Mouse (Mus musculus) CH12.LX (cell line): ENCODE data around the gene Kif13a. TPM values are rescaled to one million over a fixed set of nuclear protein-coding genes. Genes with fewer than 3 reads are reported as not detected.

ENCODE experiments used
- DNase-seq: peaks from one replicate; pipeline ENCODE4 v3.0.0-alpha.2; 2013; ENCODE audit errors: extremely low read depth
- H3K27ac ChIP-seq: 2 replicates; pipeline ENCODE4 v1.5.1; 2012; ENCODE audit warnings: low read depth, mild to moderate bottlenecking, control low read depth, moderate library complexity; ENCODE audit not compliant: insufficient read depth
- H3K27me3 ChIP-seq: replicated peaks from 2 replicates; pipeline ENCODE3; 2012; ENCODE audit warnings: inconsistent platforms
- H3K36me3 ChIP-seq, 2 experiments: replicated peaks in 1 of 2; 2 replicates each; pipeline versions ENCODE3 to v1.6.1; 2012; ENCODE audit warnings: inconsistent platforms in 1 of 2, low read length in 1 of 2, mild to moderate bottlenecking in 1 of 2, mixed read lengths in 1 of 2, moderate library complexity in 1 of 2; ENCODE audit not compliant: control insufficient read depth in 1 of 2, insufficient read depth in 1 of 2
- H3K4me1 ChIP-seq, 2 experiments: 2 replicates each; pipeline ENCODE4 v1.6.1; 2012; ENCODE audit warnings: inconsistent platforms in 1 of 2, moderate library complexity in 1 of 2; ENCODE audit not compliant: insufficient read depth in 2 of 2, control insufficient read depth in 1 of 2
- H3K4me2 ChIP-seq: 2 replicates; pipeline ENCODE4 v1.6.1; 2012; ENCODE audit warnings: low read depth, mild to moderate bottlenecking, control low read depth; ENCODE audit not compliant: poor library complexity, insufficient read depth, severe bottlenecking
- H3K4me3 ChIP-seq, 3 experiments: fragments of 150-350 bp in 1 of 3; sonication (generic) in 1 of 3; replicated peaks in 1 of 3; 2 replicates each; pipeline versions ENCODE3 to v1.5.1; 2011 to 2012; ENCODE audit warnings: low read depth in 2 of 3, low read length in 2 of 3, mild to moderate bottlenecking in 2 of 3, moderate library complexity in 2 of 3, control low read depth in 1 of 3, improper control_type of control experiment in 1 of 3, inconsistent platforms in 1 of 3, mixed read lengths in 1 of 3; ENCODE audit not compliant: poor library complexity in 1 of 3
- H3K79me2 ChIP-seq: replicated peaks from 2 replicates; pipeline ENCODE4 v1.6.1; 2012; ENCODE audit warnings: mild to moderate bottlenecking, moderate library complexity; ENCODE audit not compliant: control insufficient read depth, poor library complexity, insufficient read depth, severe bottlenecking; ENCODE audit errors: extremely low read depth
- H3K9ac ChIP-seq: 2 replicates; pipeline ENCODE4 v1.6.1; 2012; ENCODE audit warnings: low read depth, mild to moderate bottlenecking, control low read depth, moderate library complexity; ENCODE audit not compliant: insufficient read depth
- H3K9me3 ChIP-seq: replicated peaks from 2 replicates; pipeline ENCODE3; 2012; ENCODE audit warnings: low read length, inconsistent platforms, mixed read lengths
- BHLHE40 ChIP-seq: IDR thresholded peaks from 2 replicates; pipeline ENCODE4 v1.6.1; 2011; ENCODE audit warnings: mild to moderate bottlenecking, low read depth, low read length, improper control_type of control experiment
- CHD1 ChIP-seq: IDR thresholded peaks from 2 replicates; pipeline ENCODE4 v1.6.1; 2012; ENCODE audit warnings: low read depth, low read length, improper control_type of control experiment, inconsistent platforms
- CTCF ChIP-seq, 2 experiments: IDR thresholded peaks in 1 of 2; conservative IDR thresholded peaks in 1 of 2; 2 replicates each; pipeline ENCODE4 v1.5.1; 2011 to 2012; ENCODE audit warnings: low read depth in 2 of 2, low read length in 2 of 2, improper control_type of control experiment in 1 of 2, inconsistent platforms in 1 of 2, mild to moderate bottlenecking in 1 of 2, moderate library complexity in 1 of 2
- E2F4 ChIP-seq: IDR thresholded peaks from 2 replicates; pipeline ENCODE4 v1.6.1; 2011; ENCODE audit warnings: low read depth, low read length, improper control_type of control experiment; ENCODE audit not compliant: insufficient replicate concordance
- ELF1 ChIP-seq: IDR thresholded peaks from 2 replicates; pipeline ENCODE4 v1.6.1; 2014; ENCODE audit warnings: low read depth, mild to moderate bottlenecking, inconsistent platforms, low read length, improper control_type of control experiment
- EP300 ChIP-seq: IDR thresholded peaks from 2 replicates; pipeline ENCODE4 v1.6.1; 2011; ENCODE audit warnings: low read length, improper control_type of control experiment
- ETS1 ChIP-seq: conservative IDR thresholded peaks from 2 replicates; pipeline ENCODE4 v1.6.1; 2012; ENCODE audit warnings: low read depth, mild to moderate bottlenecking, inconsistent platforms, low read length, improper control_type of control experiment, moderate library complexity
- GABPA ChIP-seq: IDR thresholded peaks from 2 replicates; pipeline ENCODE4 v1.6.1; 2012; ENCODE audit warnings: low read depth, low read length, improper control_type of control experiment, inconsistent platforms; ENCODE audit not compliant: insufficient replicate concordance
- HCFC1 ChIP-seq: IDR thresholded peaks from 2 replicates; pipeline ENCODE4 v1.6.1; 2012; ENCODE audit warnings: low read depth, mild to moderate bottlenecking, inconsistent platforms, low read length, improper control_type of control experiment
- JUND ChIP-seq: conservative IDR thresholded peaks from 2 replicates; pipeline ENCODE4 v1.6.1; 2011; ENCODE audit warnings: low read depth, low read length, improper control_type of control experiment
- KAT2A ChIP-seq: IDR thresholded peaks from 2 replicates; pipeline ENCODE4 v1.6.1; 2012; ENCODE audit warnings: low read length, improper control_type of control experiment, inconsistent platforms; ENCODE audit not compliant: insufficient replicate concordance
- MAFK ChIP-seq: IDR thresholded peaks from 2 replicates; pipeline ENCODE4 v1.6.1; 2011; ENCODE audit warnings: low read length, improper control_type of control experiment; ENCODE audit not compliant: insufficient replicate concordance
- MAZ ChIP-seq: IDR thresholded peaks from 2 replicates; pipeline ENCODE4 v1.6.1; 2012; ENCODE audit warnings: low read depth, mild to moderate bottlenecking, inconsistent platforms, low read length, improper control_type of control experiment, moderate library complexity
- MXI1 ChIP-seq: IDR thresholded peaks from 2 replicates; pipeline ENCODE4 v1.6.1; 2011; ENCODE audit warnings: mild to moderate bottlenecking, low read depth, low read length, improper control_type of control experiment
- NELFE ChIP-seq: IDR thresholded peaks from 2 replicates; pipeline ENCODE4 v1.6.1; 2011; ENCODE audit warnings: low read depth, low read length, improper control_type of control experiment
- PAX5 ChIP-seq: IDR thresholded peaks from 2 replicates; pipeline ENCODE4 v1.6.1; 2012; ENCODE audit warnings: low read length, inconsistent platforms, mixed read lengths
- RCOR1 ChIP-seq: conservative IDR thresholded peaks from 2 replicates; pipeline ENCODE4 v1.6.1; 2012; ENCODE audit warnings: low read depth, mild to moderate bottlenecking, inconsistent platforms, low read length, improper control_type of control experiment
- TBP ChIP-seq: conservative IDR thresholded peaks from 2 replicates; pipeline ENCODE4 v1.6.1; 2011; ENCODE audit warnings: low read depth, low read length, improper control_type of control experiment
- TCF12 ChIP-seq: IDR thresholded peaks from 2 replicates; pipeline ENCODE4 v1.6.1; 2014; ENCODE audit warnings: low read depth, mild to moderate bottlenecking, inconsistent platforms, low read length, improper control_type of control experiment
- ZKSCAN1 ChIP-seq: IDR thresholded peaks from 2 replicates; pipeline ENCODE4 v1.6.1; 2012; ENCODE audit warnings: low read depth, inconsistent platforms, low read length, improper control_type of control experiment, borderline replicate concordance
- ZMIZ1 ChIP-seq: IDR thresholded peaks from 2 replicates; pipeline ENCODE4 v1.6.1; 2012; ENCODE audit warnings: low read depth, mild to moderate bottlenecking, inconsistent platforms, low read length, improper control_type of control experiment
- dilution Hi-C: fragments of 300-500 bp; cut with MboI; formaldehyde crosslinking; loops from 2 replicates; pipeline ENCODE4 v1.14.3; 2020; ENCODE audit warnings: low sequenced_read_pairs; ENCODE audit not compliant: extremely low pct_unique_long_range_greater_than_20kb, extremely low pct_ligation_motif_present
- in situ Hi-C: fragments of 300-500 bp; cut with MboI; formaldehyde crosslinking; loops from 3 replicates; pipeline ENCODE4 v1.14.3; 2019; ENCODE audit warnings: low sequenced_read_pairs, low pct_ligation_motif_present, low pct_unique_long_range_greater_than_20kb, mixed read lengths
- polyA plus RNA-seq: library from polyadenylated mRNA; unstranded; fragments of >175 nt; gene quantifications from 2 replicates; pipeline ENCODE4 v1.2.1, GENCODE M21; 2012; ENCODE audit warnings: low read depth; ENCODE audit not compliant: insufficient read length
- total RNA-seq, 2 experiments: library from RNA; depleted of rRNA; stranded (reverse); fragments of 300-350 nt in 1 of 2; fragments of >200 nt in 1 of 2; gene quantifications; 2 replicates each; pipeline ENCODE4 v1.2.3; 2012 to 2014

Gene Kif13a
- total and polyA plus RNA-seq, 3 experiments, result not detected

- H3K4me1 ChIP-seq, result no peaks in the 10 kb centered on the region
- dilution Hi-C loops, result no loop called here
- H3K36me3 ChIP-seq, result no peaks in the 10 kb centered on the region
- no peaks in the 10 kb centered on the region for H3K9me3 ChIP-seq
- no peak for DNase-seq
- in situ Hi-C loops, result no loop called here
- H3K27me3 ChIP-seq, result no peaks in the 10 kb centered on the region
- no peak overlapping the region for H3K4me2 ChIP-seq
- no peaks in the 10 kb centered on the region for H3K79me2 ChIP-seq
- no peak overlapping the region for H3K9ac ChIP-seq
- H3K4me3 ChIP-seq, result no peak overlapping the region
- H3K27ac ChIP-seq, result no peak overlapping the region
- TF ChIP-seq RCOR1, result no peak
- TF ChIP-seq KAT2A, result no peak
- TF ChIP-seq NELFE, result no peak
- no peak for TF ChIP-seq TCF12
- TF ChIP-seq, all 38 proteins: peak for 0
Observed at GRCm38 (mm10) chr13:46932846-46933245, 3.2 kb upstream of the Kif13a start.

GRCm38 (mm10) chr13:46932049-46932448 lies 2.4 kb upstream of the Kif13a start:
- Histone ChIP-seq H3K9ac (no peak overlapping the region), H3K4me1 (no peaks in the 10 kb centered on the region), H3K9me3 (no peaks in the 10 kb centered on the region), H3K79me2 (no peaks in the 10 kb centered on the region), H3K4me3 (no peak overlapping the region), H3K27ac (no peak overlapping the region), H3K27me3 (no peaks in the 10 kb centered on the region), H3K4me2 (no peak overlapping the region), H3K36me3 (no peaks in the 10 kb centered on the region)
- no peak for DNase-seq
- dilution Hi-C loops (no loop called here), in situ Hi-C loops (no loop called here)
- TF ChIP-seq HCFC1 (no peak), ZMIZ1 (no peak), TBP (no peak), EP300 (no peak), GABPA (no peak), CTCF (conservative IDR thresholded peaks at IDR 0.05 in 1 of 2, IDR thresholded peaks at IDR 0.05 in 1 of 2; ENCODE audit: low read depth in 2 of 2, low read length in 2 of 2) (no peak), ELF1 (no peak), KAT2A (no peak), ZKSCAN1 (no peak), MXI1 (no peak), JUND (no peak), ETS1 (no peak), E2F4 (no peak), NELFE (no peak), CHD1 (no peak), BHLHE40 (no peak), PAX5 (no peak), MAFK (no peak), MAZ (no peak)
